Mouse (Mus musculus): ENCODE results near the gene Tnc. TPM values are rescaled to one million over a fixed set of nuclear protein-coding genes. Genes with fewer than 3 reads are reported as not detected.

Tnc gene
- polyA plus RNA-seq, 1 experiment = 16.5 TPM

DNA sequence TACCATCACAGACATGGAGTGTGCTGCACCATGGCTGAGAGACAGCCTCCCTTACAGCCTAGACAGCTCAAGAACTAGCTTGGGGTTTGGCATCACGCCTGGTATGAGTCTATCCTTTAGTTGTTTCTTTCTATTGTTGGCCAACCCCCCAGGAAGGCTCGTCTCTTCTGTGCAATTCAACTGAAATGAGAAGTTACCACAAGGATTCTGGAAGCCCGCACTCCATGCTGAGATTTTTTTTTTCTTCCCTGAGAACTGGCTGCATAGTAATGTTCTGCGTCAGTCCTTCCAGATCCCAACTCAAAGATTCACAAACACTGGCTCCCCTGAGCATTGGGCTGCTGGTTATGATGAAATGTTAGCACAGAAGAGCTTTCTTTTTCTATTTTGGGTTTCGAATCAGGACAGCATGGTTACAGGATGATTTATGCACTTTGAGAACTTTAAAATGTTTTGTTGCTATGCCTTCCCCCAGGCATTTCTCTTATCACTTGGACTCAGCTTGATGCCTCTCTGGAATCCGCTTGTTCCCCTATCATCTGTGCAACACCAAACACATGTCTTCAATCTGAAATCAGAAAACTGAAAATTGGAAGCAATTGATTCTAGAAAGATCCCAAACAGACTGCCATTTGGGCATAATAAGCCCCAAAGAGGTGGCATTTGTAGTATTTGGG lies 29.7 kb upstream of the Tnc start:
- WGBS = 62% methylated on average over 6 of the region's 6 CpGs
- H3K27ac ChIP-seq (ENCODE audit: control insufficient read depth, insufficient read depth, low read depth, low read length, poor library complexity) = no peak overlapping the region
- no peak overlapping the region for H3K4me3 ChIP-seq (replicated peaks; ENCODE audit: control insufficient read depth, low read depth, low read length)
- TF ChIP-seq CTCF (IDR thresholded peaks at IDR 0.05; ENCODE audit: control insufficient read depth, insufficient read depth, low read length) = no peak
- no peak for TF ChIP-seq POLR2A (IDR thresholded peaks at IDR 0.05; ENCODE audit: borderline replicate concordance, control insufficient read depth, low read depth, low read length)
- no peaks in the 10 kb centered on the region for H3K4me1 ChIP-seq (ENCODE audit: control insufficient read depth, insufficient read depth, low read length)

DNA sequence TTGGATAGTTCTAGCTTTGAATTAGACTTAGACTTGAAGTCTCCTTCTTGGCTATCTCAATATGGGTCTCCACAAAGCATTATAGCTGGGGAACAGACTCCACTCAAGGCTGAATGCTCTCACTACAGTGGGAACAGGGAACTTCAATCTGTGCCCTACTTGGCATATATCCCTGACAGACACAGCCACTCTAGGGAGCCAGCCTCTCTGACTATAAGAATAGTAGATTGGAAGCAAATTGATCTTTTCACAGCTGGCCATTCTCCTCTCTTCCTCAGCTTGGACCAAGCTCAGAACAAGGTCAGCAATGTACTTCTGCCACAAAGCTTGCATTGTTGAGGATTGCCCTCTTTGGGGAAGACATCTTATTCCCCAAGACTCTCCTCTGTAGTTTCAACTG lies 27.9 kb upstream of the Tnc start:
- Histone ChIP-seq H3K27ac (ENCODE audit: control insufficient read depth, insufficient read depth, low read depth, low read length, poor library complexity) (no peak overlapping the region), H3K4me1 (ENCODE audit: control insufficient read depth, insufficient read depth, low read length) (no peaks in the 10 kb centered on the region), H3K4me3 (replicated peaks; ENCODE audit: control insufficient read depth, low read depth, low read length) (no peak overlapping the region)
- TF ChIP-seq CTCF (IDR thresholded peaks at IDR 0.05; ENCODE audit: control insufficient read depth, insufficient read depth, low read length) (no peak), POLR2A (IDR thresholded peaks at IDR 0.05; ENCODE audit: borderline replicate concordance, control insufficient read depth, low read depth, low read length) (no peak)

DNA sequence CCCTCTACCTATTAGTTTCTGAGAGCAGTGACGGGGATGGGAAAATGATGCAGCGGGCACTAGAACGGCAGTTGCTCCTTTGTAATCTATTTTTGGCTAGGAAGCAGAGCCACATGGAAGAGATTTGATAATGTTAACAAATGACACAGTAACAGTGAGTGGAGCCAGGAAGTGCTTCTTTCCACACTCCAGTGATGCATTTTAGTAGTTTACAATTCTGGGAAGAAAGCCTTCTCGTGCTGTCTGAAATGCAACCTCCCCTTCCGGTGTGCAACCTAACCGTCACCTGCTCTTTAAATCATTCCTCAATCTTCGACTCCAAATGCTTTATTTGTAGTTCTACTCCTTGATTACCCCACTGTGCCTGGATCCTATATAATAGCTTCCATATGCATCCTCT lies 20.6 kb upstream of the Tnc start:
- 71% methylated on average over 7 of the region's 7 CpGs for WGBS
- H3K27ac ChIP-seq (ENCODE audit: control insufficient read depth, insufficient read depth, low read depth, low read length, poor library complexity) = no peak overlapping the region
- TF ChIP-seq CTCF (IDR thresholded peaks at IDR 0.05; ENCODE audit: control insufficient read depth, insufficient read depth, low read length) = no peak
- TF ChIP-seq POLR2A (IDR thresholded peaks at IDR 0.05; ENCODE audit: borderline replicate concordance, control insufficient read depth, low read depth, low read length) = no peak

DNA sequence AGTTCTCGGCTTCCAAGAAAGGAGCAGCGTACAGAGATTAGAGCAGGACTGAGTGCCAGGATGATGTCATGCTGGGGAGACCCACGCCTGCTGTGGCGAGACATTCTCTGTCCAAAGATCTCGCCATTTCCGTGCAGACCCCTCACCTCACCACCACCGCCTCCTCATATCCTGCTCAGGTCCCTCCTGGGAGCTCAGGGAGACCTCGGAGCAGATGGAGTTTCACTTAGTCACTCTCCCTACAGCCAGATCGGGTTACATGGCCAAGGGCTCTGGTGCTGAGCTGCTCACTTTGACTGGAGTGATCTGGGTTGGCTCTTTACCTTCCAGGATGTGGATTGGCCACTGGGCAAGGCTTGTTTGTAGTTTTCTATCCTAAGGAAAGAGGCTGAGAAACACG lies 18.5 kb upstream of the Tnc start:
- H3K27ac ChIP-seq (ENCODE audit: control insufficient read depth, insufficient read depth, low read depth, low read length, poor library complexity) = no peak overlapping the region
- no peaks in the 10 kb centered on the region for H3K4me1 ChIP-seq (ENCODE audit: control insufficient read depth, insufficient read depth, low read length)
- WGBS = 30% methylated on average over 10 of the region's 10 CpGs
- TF ChIP-seq CTCF (IDR thresholded peaks at IDR 0.05; ENCODE audit: control insufficient read depth, insufficient read depth, low read length) = no peak
- TF ChIP-seq POLR2A (IDR thresholded peaks at IDR 0.05; ENCODE audit: borderline replicate concordance, control insufficient read depth, low read depth, low read length) = no peak
- no peak overlapping the region for H3K4me3 ChIP-seq (replicated peaks; ENCODE audit: control insufficient read depth, low read depth, low read length)

More for the DNA sequence above, 20.6 kb upstream of the Tnc start:
- H3K4me3 ChIP-seq (replicated peaks; ENCODE audit: control insufficient read depth, low read depth, low read length) = no peak overlapping the region
- no peaks in the 10 kb centered on the region for H3K4me1 ChIP-seq (ENCODE audit: control insufficient read depth, insufficient read depth, low read length)

DNA sequence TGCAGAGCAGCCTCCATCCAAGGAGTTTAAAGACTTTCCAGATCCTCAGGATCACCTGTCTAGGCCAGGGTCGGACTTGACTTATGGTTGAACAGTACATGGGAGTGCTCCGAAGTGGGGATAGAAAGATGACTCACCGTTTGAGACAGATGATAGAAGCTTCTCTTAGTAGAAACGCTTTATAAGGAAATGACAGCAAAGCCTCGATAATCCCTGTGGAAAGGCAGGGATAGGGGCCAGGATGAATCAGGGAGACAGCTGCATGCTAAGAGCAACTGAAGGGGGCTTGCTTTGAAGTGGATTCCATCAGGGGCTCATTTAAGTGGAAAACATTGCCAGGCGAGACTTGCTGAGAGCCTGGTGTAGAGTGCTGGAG lies 12.0 kb upstream of the Tnc start:
- Histone ChIP-seq H3K27ac (ENCODE audit: control insufficient read depth, insufficient read depth, low read depth, low read length, poor library complexity) (no peak overlapping the region), H3K4me3 (replicated peaks; ENCODE audit: control insufficient read depth, low read depth, low read length) (no peak overlapping the region), H3K4me1 (ENCODE audit: control insufficient read depth, insufficient read depth, low read length) (no peaks in the 10 kb centered on the region)
- TF ChIP-seq CTCF (IDR thresholded peaks at IDR 0.05; ENCODE audit: control insufficient read depth, insufficient read depth, low read length) = no peak
- TF ChIP-seq POLR2A (IDR thresholded peaks at IDR 0.05; ENCODE audit: borderline replicate concordance, control insufficient read depth, low read depth, low read length) = no peak
- 64% methylated on average over 6 of the region's 6 CpGs for WGBS

DNA sequence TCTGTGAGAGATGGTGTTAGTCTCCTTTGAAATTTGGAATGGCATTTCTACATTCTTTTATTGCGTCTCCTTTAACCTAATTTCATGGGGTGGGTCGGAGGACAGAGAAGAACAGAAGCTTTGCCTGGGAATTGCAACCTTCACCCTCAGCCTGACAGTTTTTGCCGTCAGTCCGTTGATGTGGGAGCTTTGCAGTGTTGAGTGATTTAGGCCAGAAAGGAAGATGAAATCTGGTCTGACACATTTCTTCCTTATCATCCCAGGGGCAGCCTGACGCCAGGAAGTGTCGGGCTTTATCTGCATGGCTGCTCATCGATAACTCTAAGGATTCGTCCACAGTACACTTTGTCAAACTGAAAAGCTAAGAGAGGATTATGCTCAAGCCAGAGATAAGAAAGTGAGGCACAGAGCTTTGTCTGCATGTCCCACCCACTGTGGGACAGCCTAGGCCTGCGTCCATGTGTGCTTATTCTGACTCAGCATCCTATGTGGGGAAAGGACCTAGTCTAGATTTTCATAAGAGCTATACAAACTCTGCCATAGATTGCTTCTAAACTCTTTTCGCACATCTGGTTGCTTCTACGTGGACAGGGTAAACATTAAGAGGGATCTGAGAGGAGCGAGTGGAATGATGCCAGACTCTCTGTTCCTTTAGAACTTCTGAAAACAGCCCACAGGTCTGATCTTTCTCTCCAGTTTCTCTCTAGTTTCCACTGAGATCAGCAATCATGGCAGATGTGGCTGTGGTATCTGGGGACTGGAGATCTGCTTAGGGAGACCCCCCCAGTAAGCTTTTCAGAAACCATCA lies 11.4 kb upstream of the Tnc start:
- no peak for TF ChIP-seq CTCF (IDR thresholded peaks at IDR 0.05; ENCODE audit: control insufficient read depth, insufficient read depth, low read length)
- no peak for TF ChIP-seq POLR2A (IDR thresholded peaks at IDR 0.05; ENCODE audit: borderline replicate concordance, control insufficient read depth, low read depth, low read length)
- no peaks in the 10 kb centered on the region for H3K4me1 ChIP-seq (ENCODE audit: control insufficient read depth, insufficient read depth, low read length)
- no peak overlapping the region for H3K27ac ChIP-seq (ENCODE audit: control insufficient read depth, insufficient read depth, low read depth, low read length, poor library complexity)
- H3K4me3 ChIP-seq (replicated peaks; ENCODE audit: control insufficient read depth, low read depth, low read length) = no peak overlapping the region
- 60% methylated on average over 12 of the region's 12 CpGs for WGBS

DNA sequence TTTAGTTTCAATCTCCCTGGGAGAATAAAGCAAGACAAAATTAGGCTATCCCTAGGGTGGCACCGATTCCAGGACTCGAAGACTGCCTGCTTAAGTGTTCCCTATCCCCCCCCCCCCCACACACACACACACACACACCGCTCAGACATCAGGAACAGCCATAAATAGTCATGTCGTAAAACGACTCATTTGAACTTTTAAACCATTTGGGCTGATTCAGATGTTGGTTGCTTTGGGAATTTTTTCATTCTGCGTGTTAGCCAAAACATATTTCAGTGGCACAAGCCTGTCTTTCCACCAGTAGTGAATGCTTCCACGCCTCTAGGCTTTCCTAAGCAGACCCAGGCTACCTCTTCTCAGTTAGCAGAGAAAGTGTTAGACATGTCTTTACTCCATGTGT lies 1.4 kb upstream of the Tnc start:
- no peak overlapping the region for H3K4me3 ChIP-seq (replicated peaks; ENCODE audit: control insufficient read depth, low read depth, low read length)
- WGBS = 58% methylated on average over 7 of the region's 7 CpGs
- no peak overlapping the region for H3K27ac ChIP-seq (ENCODE audit: control insufficient read depth, insufficient read depth, low read depth, low read length, poor library complexity)
- TF ChIP-seq CTCF (IDR thresholded peaks at IDR 0.05; ENCODE audit: control insufficient read depth, insufficient read depth, low read length) (no peak), POLR2A (IDR thresholded peaks at IDR 0.05; ENCODE audit: borderline replicate concordance, control insufficient read depth, low read depth, low read length) (no peak)
- H3K4me1 ChIP-seq (ENCODE audit: control insufficient read depth, insufficient read depth, low read length) = no peaks in the 10 kb centered on the region

DNA sequence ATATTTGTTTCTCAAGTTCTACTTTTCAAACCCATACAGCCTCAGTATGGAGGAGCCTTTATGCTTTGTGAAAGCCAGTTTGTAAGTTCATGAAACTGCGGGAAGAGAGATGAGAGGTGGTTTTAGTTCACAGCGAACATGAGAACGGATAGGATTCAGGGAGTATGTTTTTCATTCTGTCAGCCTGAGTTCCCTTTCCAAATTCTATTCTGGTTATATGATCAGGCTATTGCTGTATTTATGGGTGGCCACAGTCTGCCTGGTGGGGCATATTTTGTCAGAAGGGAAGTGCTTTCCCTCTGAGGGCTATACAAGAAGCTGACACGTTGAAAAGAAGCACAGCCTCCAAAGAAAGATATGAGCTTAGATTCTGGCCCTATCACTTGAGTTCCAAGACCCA lies 2.9 kb downstream of the Tnc start:
- no peak overlapping the region for H3K4me3 ChIP-seq (replicated peaks; ENCODE audit: control insufficient read depth, low read depth, low read length)
- no peaks in the 10 kb centered on the region for H3K4me1 ChIP-seq (ENCODE audit: control insufficient read depth, insufficient read depth, low read length)
- 60% methylated on average over 4 of the region's 4 CpGs for WGBS
- no peak for TF ChIP-seq CTCF (IDR thresholded peaks at IDR 0.05; ENCODE audit: control insufficient read depth, insufficient read depth, low read length)
- no peak for TF ChIP-seq POLR2A (IDR thresholded peaks at IDR 0.05; ENCODE audit: borderline replicate concordance, control insufficient read depth, low read depth, low read length)
- no peak overlapping the region for H3K27ac ChIP-seq (ENCODE audit: control insufficient read depth, insufficient read depth, low read depth, low read length, poor library complexity)
